Mouse (Mus musculus): ENCODE measurements around the gene Btf3. TPM values are rescaled to one million over a fixed set of nuclear protein-coding genes. Genes with fewer than 3 reads are reported as not detected.

Gene Btf3
- polyA plus RNA-seq, 1 experiment from 2014 or later: 449 TPM

DNA sequence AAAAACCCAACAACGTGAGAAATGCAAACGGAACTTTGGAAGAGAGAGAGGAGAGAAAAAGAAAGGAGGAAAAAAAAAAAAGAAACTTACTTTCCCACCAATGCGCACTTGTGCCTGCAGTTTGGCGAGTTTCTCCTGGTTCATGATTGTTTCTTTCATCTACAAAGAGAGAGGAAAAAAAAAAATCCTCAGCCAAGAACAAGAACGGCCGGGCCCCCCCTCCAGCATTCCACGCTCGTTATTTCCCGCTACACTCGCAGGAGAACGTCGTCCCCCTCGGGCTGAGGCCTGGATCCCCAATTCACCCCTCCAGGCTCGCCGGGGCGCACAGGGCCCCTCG lies 696 bp downstream of the Btf3 start:
- H3K27ac ChIP-seq (ENCODE audit: low read depth, low read length): peak overlapping the region; percentile 86
- no peak for ATAC-seq
- peak overlapping the region; percentile 64 for H3K4me2 ChIP-seq (ENCODE audit: low read length)
- no peaks in the 10 kb centered on the region for H3K9me3 ChIP-seq (ENCODE audit: control insufficient read depth, low read length)
- H3K27me3 ChIP-seq (replicated peaks; ENCODE audit: control insufficient read depth, insufficient read depth, low read length): no peaks in the 10 kb centered on the region
- peaks cover 19% of the 10 kb centered on the region for H3K4me1 ChIP-seq (ENCODE audit: control insufficient read depth, insufficient read depth, low read depth, low read length)
- WGBS: 0% methylated on average over 16 of the region's 17 CpGs
- H3K4me3 ChIP-seq (ENCODE audit: low read length): peak overlapping the region; percentile 87
- peak overlapping the region; percentile 92 for H3K9ac ChIP-seq (ENCODE audit: low read depth, low read length)
- peaks cover 18% of the 10 kb centered on the region for H3K36me3 ChIP-seq (ENCODE audit: control insufficient read depth, insufficient read depth, low read length)

DNA sequence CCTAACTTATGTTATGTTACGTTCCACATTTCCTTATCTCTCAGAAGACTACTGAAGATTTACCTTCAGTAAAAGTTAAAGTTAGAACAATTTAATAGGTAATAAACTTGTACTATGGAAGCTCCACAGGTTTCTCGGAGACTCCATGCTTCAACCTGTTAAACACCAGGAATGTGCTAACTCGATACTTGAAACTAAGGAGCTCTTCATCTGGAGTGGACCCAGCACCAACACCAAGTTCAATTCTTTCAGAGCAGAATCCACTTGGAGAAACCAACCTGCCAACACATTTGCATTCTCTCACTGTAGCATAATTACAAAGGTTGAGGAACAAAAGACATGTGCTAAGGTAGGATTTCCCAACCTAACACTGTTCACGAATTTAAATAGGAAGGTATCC lies 1.7 kb downstream of the Btf3 start:
- Histone ChIP-seq H3K4me1 (ENCODE audit: control insufficient read depth, insufficient read depth, low read depth, low read length) (peaks cover 19% of the 10 kb centered on the region), H3K9me3 (ENCODE audit: control insufficient read depth, low read length) (no peaks in the 10 kb centered on the region), H3K9ac (ENCODE audit: low read depth, low read length) (no peak overlapping the region), H3K27ac (ENCODE audit: low read depth, low read length) (no peak overlapping the region), H3K27me3 (replicated peaks; ENCODE audit: control insufficient read depth, insufficient read depth, low read length) (no peaks in the 10 kb centered on the region), H3K36me3 (ENCODE audit: control insufficient read depth, insufficient read depth, low read length) (peaks cover 27% of the 10 kb centered on the region), H3K4me3 (ENCODE audit: low read length) (no peak overlapping the region), H3K4me2 (ENCODE audit: low read length) (peak overlapping the region; percentile 19; the same call in 1 of the 2 replicates)
- WGBS: 78% methylated on average over 4 of the region's 4 CpGs
- ATAC-seq: no peak

DNA sequence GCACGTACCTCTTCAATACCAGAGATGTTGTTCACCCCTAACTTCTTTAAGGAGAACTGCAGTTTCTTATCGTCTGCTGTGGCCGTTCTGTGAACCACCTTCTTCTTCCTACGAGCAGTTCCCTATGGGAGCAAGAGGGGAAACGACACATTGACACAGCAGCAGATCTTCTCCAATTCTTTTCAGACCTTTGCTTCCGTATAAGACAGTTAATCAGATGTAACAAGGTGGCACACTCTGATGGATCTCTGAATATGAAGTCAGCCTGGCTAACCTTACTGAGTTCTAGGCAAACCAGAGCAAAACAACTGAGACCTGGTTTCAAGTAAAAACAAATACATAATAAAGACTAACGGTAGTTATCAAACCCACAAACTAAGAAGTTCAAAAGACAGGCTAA lies 3.2 kb downstream of the Btf3 start:
- Histone ChIP-seq H3K4me2 (ENCODE audit: low read length) (no peak overlapping the region), H3K4me1 (ENCODE audit: control insufficient read depth, insufficient read depth, low read depth, low read length) (peaks cover 19% of the 10 kb centered on the region), H3K9me3 (ENCODE audit: control insufficient read depth, low read length) (no peaks in the 10 kb centered on the region), H3K9ac (ENCODE audit: low read depth, low read length) (no peak overlapping the region), H3K27me3 (replicated peaks; ENCODE audit: control insufficient read depth, insufficient read depth, low read length) (no peaks in the 10 kb centered on the region), H3K36me3 (ENCODE audit: control insufficient read depth, insufficient read depth, low read length) (peaks cover 36% of the 10 kb centered on the region), H3K4me3 (ENCODE audit: low read length) (no peak overlapping the region), H3K27ac (ENCODE audit: low read depth, low read length) (no peak overlapping the region)
- no peak for ATAC-seq
- WGBS: 71% methylated on average over 7 of the region's 7 CpGs

DNA sequence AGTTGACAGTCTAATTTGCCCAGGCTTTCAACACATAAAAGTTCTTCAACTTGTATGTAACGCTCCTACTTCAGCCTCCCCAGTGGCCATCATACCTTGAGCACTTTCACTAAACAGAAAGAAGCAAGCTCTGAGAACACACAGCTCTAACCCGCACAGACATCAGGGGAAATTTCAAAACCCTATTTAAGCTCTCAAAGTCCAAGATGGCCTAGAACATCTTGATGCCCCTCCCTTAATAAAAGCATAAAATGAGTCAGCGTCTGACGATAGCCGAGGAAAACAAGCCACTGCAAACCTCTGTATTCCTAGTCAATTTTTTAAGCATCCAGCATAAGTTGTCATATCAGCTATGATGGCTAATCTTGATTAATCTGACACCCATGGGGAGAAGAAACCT lies 5.2 kb downstream of the Btf3 start:
- Histone ChIP-seq H3K36me3 (ENCODE audit: control insufficient read depth, insufficient read depth, low read length) (peaks cover 36% of the 10 kb centered on the region), H3K27me3 (replicated peaks; ENCODE audit: control insufficient read depth, insufficient read depth, low read length) (no peaks in the 10 kb centered on the region), H3K4me2 (ENCODE audit: low read length) (no peak overlapping the region), H3K4me1 (ENCODE audit: control insufficient read depth, insufficient read depth, low read depth, low read length) (peaks cover 15% of the 10 kb centered on the region), H3K9ac (ENCODE audit: low read depth, low read length) (no peak overlapping the region), H3K4me3 (ENCODE audit: low read length) (no peak overlapping the region), H3K27ac (ENCODE audit: low read depth, low read length) (no peak overlapping the region), H3K9me3 (ENCODE audit: control insufficient read depth, low read length) (no peaks in the 10 kb centered on the region)
- 91% methylated on average over 5 of the region's 5 CpGs for WGBS
- ATAC-seq: no peak

DNA sequence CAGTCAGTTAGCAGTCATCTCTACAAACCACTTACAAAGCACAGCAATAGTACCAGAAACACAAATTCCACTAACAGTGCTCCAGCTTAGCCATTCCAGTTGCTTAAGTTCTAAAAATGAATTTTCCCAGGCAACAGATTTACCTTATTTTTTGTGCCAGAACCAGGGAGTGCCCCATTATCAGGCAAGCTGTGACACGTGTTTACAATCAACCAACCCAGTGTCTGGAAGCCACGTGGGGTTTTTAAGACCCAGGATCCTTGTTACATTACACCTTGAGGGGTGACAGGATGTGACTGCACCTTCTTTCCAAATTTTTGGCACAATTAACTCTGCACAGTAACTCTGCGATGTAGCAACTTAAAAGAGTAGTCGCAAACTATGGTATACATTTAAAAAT lies 8.1 kb downstream of the Btf3 start:
- ATAC-seq: no peak
- H3K36me3 ChIP-seq (ENCODE audit: control insufficient read depth, insufficient read depth, low read length): peaks cover 36% of the 10 kb centered on the region
- no peaks in the 10 kb centered on the region for H3K9me3 ChIP-seq (ENCODE audit: control insufficient read depth, low read length)
- no peak overlapping the region for H3K9ac ChIP-seq (ENCODE audit: low read depth, low read length)
- H3K4me2 ChIP-seq (ENCODE audit: low read length): no peak overlapping the region
- no peak overlapping the region for H3K4me3 ChIP-seq (ENCODE audit: low read length)
- H3K4me1 ChIP-seq (ENCODE audit: control insufficient read depth, insufficient read depth, low read depth, low read length): no peaks in the 10 kb centered on the region
- no peaks in the 10 kb centered on the region for H3K27me3 ChIP-seq (replicated peaks; ENCODE audit: control insufficient read depth, insufficient read depth, low read length)
- no peak overlapping the region for H3K27ac ChIP-seq (ENCODE audit: low read depth, low read length)
- WGBS: 86% methylated on average over 4 of the region's 4 CpGs

DNA sequence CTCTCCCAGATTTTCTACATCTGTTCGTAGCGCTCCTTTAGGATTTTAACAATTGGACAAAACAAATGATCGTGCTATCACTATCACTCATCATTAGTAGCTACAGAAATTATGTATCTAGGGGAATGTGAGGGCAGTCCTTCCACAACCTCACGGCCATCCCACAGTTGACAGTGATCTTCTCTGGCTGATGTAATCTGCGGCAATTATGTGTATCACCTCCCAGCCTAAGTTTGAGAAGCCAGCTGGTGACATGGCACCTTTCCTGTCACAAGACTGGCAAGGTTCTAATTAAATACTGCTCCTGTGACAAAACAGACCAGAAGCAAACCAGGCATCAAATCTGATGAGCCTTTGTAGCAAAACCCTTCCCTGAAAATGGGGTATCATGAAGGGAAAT lies 8.8 kb downstream of the Btf3 start:
- Histone ChIP-seq H3K27ac (ENCODE audit: low read depth, low read length) (no peak overlapping the region), H3K4me2 (ENCODE audit: low read length) (no peak overlapping the region), H3K4me1 (ENCODE audit: control insufficient read depth, insufficient read depth, low read depth, low read length) (no peaks in the 10 kb centered on the region), H3K4me3 (ENCODE audit: low read length) (no peak overlapping the region), H3K27me3 (replicated peaks; ENCODE audit: control insufficient read depth, insufficient read depth, low read length) (no peaks in the 10 kb centered on the region), H3K36me3 (ENCODE audit: control insufficient read depth, insufficient read depth, low read length) (peaks cover 32% of the 10 kb centered on the region), H3K9ac (ENCODE audit: low read depth, low read length) (no peak overlapping the region), H3K9me3 (ENCODE audit: control insufficient read depth, low read length) (no peaks in the 10 kb centered on the region)
- 81% methylated on average over 5 of the region's 5 CpGs for WGBS
- ATAC-seq: no peak

DNA sequence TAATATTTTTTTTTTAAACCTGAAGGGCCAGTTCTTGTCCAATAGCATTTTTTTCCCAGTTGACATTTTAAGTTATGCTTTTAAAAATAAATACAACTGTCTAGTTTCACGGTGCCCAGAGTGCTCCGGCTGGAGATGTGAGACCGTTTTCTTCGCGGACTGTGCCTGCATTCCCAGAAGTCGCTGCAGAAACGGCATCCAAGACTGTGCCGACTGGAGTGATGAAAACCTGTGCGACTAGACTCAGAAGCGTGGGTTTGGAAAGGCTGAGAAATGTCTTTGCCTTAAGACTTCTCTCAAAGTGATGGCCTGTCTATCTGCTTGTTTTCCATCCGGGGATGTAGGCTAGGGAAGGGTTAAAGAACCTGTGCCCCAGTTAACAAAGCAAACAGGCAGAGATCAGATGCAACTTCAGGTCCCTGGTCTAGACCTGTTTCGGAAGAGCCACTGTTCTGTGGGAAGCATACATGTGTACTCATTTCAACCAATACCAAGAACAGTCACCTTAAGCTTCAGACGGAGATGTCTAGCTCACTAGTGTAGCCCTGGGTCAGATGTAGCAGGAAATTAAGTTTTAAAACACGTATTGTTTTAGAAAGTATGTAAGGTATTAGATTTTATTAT lies 9.8 kb downstream of the Btf3 start:
- ATAC-seq: no peak
- Histone ChIP-seq H3K27ac (ENCODE audit: low read depth, low read length) (peak overlapping the region; percentile 13; the same call in 1 of the 2 replicates), H3K9ac (ENCODE audit: low read depth, low read length) (no peak overlapping the region), H3K4me3 (ENCODE audit: low read length) (no peak overlapping the region), H3K36me3 (ENCODE audit: control insufficient read depth, insufficient read depth, low read length) (peaks cover 25% of the 10 kb centered on the region), H3K4me1 (ENCODE audit: control insufficient read depth, insufficient read depth, low read depth, low read length) (no peaks in the 10 kb centered on the region), H3K27me3 (replicated peaks; ENCODE audit: control insufficient read depth, insufficient read depth, low read length) (no peaks in the 10 kb centered on the region), H3K4me2 (ENCODE audit: low read length) (no peak overlapping the region), H3K9me3 (ENCODE audit: control insufficient read depth, low read length) (no peaks in the 10 kb centered on the region)
- 46% methylated on average over 14 of the region's 14 CpGs for WGBS

DNA sequence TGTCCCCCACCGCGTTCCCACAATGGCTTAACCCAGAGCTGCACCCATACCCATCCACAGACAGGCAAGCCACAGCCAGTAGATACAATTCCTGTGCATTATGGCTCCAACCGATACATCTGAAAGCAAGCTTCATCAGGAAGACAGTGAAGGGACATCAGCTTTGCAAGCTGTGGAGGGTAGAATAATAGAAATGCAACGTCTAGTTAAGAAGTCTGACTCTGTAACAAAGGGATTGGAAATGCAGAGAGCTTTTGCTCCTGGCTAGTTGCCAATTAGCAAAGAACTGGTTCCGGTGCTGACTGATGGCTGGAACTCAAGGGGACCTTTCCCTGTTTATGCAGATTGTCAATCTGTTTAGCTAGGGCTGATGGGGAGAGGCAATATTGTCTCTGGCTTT lies 10.4 kb downstream of the Btf3 start:
- Histone ChIP-seq H3K4me2 (ENCODE audit: low read length) (no peak overlapping the region), H3K4me3 (ENCODE audit: low read length) (no peak overlapping the region), H3K36me3 (ENCODE audit: control insufficient read depth, insufficient read depth, low read length) (peaks cover 21% of the 10 kb centered on the region), H3K27me3 (replicated peaks; ENCODE audit: control insufficient read depth, insufficient read depth, low read length) (no peaks in the 10 kb centered on the region), H3K9me3 (ENCODE audit: control insufficient read depth, low read length) (no peaks in the 10 kb centered on the region), H3K4me1 (ENCODE audit: control insufficient read depth, insufficient read depth, low read depth, low read length) (no peaks in the 10 kb centered on the region), H3K27ac (ENCODE audit: low read depth, low read length) (no peak overlapping the region), H3K9ac (ENCODE audit: low read depth, low read length) (no peak overlapping the region)
- no peak for ATAC-seq
- WGBS: 28% methylated on average over 5 of the region's 5 CpGs

DNA sequence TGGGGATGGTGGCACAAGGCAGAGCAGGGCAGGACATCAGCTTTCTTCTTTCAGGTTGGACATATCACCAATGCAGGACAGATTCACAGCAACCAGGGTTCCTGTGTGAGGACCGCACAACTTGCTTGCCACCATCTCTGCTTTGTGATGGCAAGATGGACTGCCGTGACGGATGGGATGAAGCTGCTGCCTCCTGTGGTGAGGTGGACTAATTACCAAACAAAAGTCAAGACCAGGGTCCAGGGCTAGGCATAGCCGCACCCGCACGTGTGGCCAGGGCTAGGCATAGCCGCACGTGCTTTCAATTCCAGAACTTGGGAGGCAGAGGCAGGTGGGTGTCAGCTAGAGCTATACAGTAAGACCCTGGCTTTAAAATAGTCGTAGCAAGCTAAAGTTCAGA lies 11.5 kb downstream of the Btf3 start:
- peaks cover 10% of the 10 kb centered on the region for H3K36me3 ChIP-seq (ENCODE audit: control insufficient read depth, insufficient read depth, low read length)
- ATAC-seq: no peak
- whole genome bisulfite sequencing: 81% methylated on average over 9 of the region's 9 CpGs
- no peak overlapping the region for H3K4me3 ChIP-seq (ENCODE audit: low read length)
- H3K9me3 ChIP-seq (ENCODE audit: control insufficient read depth, low read length): no peaks in the 10 kb centered on the region
- no peak overlapping the region for H3K9ac ChIP-seq (ENCODE audit: low read depth, low read length)
- H3K27ac ChIP-seq (ENCODE audit: low read depth, low read length): no peak overlapping the region
- no peaks in the 10 kb centered on the region for H3K4me1 ChIP-seq (ENCODE audit: control insufficient read depth, insufficient read depth, low read depth, low read length)
- H3K27me3 ChIP-seq (replicated peaks; ENCODE audit: control insufficient read depth, insufficient read depth, low read length): no peaks in the 10 kb centered on the region
- H3K4me2 ChIP-seq (ENCODE audit: low read length): no peak overlapping the region
